Mouse (Mus musculus) testis, adult 2 months (tissue): ENCODE data around the gene Fli1. TPM values are rescaled to one million over a fixed set of nuclear protein-coding genes. Genes with fewer than 3 reads are reported as not detected.

ENCODE experiments used
- H3K27ac ChIP-seq: fragments of 200-500 bp; 2 replicates; pipeline ENCODE4 v1.5.1; 2012; ENCODE audit warnings: low read depth, low read length; ENCODE audit not compliant: control insufficient read depth, insufficient read depth
- H3K27me3 ChIP-seq: fragments of 200-500 bp; 2 replicates; pipeline ENCODE4 v1.6.1; 2012; ENCODE audit warnings: mild to moderate bottlenecking, low read length, moderate library complexity; ENCODE audit not compliant: control insufficient read depth, insufficient read depth
- H3K36me3 ChIP-seq: fragments of 200-500 bp; 2 replicates; pipeline ENCODE4 v1.6.1; 2012; ENCODE audit warnings: mild to moderate bottlenecking, low read length; ENCODE audit not compliant: control insufficient read depth, insufficient read depth
- H3K4me1 ChIP-seq: fragments of 200-500 bp; 2 replicates; pipeline ENCODE4 v1.6.1; 2012; ENCODE audit warnings: low read length; ENCODE audit not compliant: control insufficient read depth, insufficient read depth
- H3K4me3 ChIP-seq: fragments of 200-500 bp; 2 replicates; pipeline ENCODE4 v1.5.1; 2012; ENCODE audit warnings: low read depth, mild to moderate bottlenecking, low read length, moderate library complexity, mixed read lengths; ENCODE audit not compliant: control insufficient read depth
- CTCF ChIP-seq: fragments of 200-500 bp; IDR thresholded peaks from 2 replicates; pipeline ENCODE4 v1.5.1; 2012; ENCODE audit warnings: low read depth, mild to moderate bottlenecking, inconsistent platforms, low read length, moderate library complexity; ENCODE audit not compliant: control insufficient read depth, insufficient read depth, insufficient replicate concordance
- POLR2A ChIP-seq: fragments of 200-500 bp; IDR thresholded peaks from 2 replicates; pipeline ENCODE4 v1.6.1; 2012; ENCODE audit warnings: low read depth, mild to moderate bottlenecking, inconsistent platforms, low read length, moderate library complexity; ENCODE audit not compliant: control insufficient read depth
- polyA plus RNA-seq: library from polyadenylated mRNA; depleted of rRNA; stranded (reverse); fragments of >200 nt; gene quantifications from 2 replicates; pipeline ENCODE4 v1.2.3, GENCODE M21; 2012

Fli1 gene
- polyA plus RNA-seq, 1 experiment: 0.51 TPM

DNA sequence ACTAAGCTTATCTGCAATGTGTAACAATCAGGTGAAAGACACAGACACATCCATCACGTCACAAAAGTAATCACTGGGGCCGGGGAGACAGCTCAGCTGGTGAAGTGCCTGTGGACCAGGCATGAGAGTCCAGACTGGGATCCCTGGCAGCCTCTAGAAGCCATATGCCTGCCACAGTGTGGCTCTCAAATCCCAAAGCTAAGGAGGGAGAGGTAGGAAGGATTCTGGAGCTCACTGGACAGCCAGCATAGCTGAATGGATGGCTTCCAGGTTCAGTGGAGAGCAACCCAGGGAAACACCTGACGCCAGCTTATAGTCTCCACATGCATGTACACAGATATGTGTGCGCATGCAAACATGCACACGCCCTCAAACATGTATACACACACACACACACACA lies 93.9 kb downstream of the Fli1 start:
- TF ChIP-seq POLR2A: no peak
- TF ChIP-seq CTCF: no peak
- H3K4me1 ChIP-seq: no peaks in the 10 kb centered on the region
- H3K27ac ChIP-seq: no peak overlapping the region
- H3K36me3 ChIP-seq: no peaks in the 10 kb centered on the region
- H3K4me3 ChIP-seq: no peak overlapping the region
- H3K27me3 ChIP-seq: no peaks in the 10 kb centered on the region

DNA sequence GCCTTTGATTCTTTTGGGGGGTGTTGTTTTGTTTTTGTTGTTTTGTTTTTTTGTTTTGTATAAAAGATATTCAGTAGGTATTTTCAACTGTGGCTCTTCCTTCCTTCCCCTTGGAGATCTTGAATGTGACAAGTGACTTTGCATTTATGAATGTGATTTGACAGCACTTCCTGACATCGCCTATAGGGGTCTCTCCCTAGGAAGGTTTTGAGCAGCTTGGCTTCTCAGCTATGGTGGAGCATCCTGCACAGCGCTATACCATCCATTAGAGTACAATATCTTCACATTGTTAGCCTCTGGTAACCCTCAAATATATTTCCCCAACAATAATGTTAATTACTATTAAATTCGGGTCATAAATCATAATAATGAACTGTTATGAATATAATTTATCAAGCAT lies 96.9 kb downstream of the Fli1 start:
- H3K4me1 ChIP-seq: no peaks in the 10 kb centered on the region
- no peaks in the 10 kb centered on the region for H3K36me3 ChIP-seq
- no peak overlapping the region for H3K4me3 ChIP-seq
- TF ChIP-seq POLR2A (no peak), CTCF (no peak)
- no peak overlapping the region for H3K27ac ChIP-seq
- H3K27me3 ChIP-seq: no peaks in the 10 kb centered on the region

DNA sequence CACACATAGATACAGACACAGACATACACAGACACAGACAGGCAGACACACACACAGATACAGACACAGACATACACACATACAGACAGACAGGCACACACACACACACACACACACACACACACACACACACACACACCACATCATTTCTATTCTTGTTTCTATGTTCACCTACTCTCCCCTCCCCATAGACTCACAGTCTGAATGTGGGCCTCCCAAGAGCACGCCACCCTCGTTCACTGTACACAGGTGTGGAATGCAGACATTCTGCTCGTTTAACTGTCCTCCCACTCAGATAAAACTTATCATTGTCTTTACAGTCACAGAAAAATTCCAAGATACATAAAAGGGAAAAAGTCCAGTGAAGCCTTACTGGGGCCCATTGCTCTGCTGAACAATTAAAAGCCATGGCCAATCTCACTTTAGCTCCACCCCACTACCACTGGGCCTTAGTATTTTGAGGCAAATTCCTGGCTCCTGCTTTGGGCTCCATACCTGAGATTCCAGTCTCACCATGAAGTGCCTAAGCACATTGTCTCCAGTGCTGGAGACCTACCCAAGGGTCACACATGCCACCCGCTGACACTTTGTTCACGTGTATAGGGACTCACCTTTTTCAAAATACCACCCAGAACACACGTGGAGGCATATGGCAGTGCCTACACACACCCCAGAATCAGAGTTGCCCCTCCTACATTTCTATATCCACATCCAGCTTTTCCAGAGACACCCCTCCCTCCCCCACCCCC lies 98.0 kb downstream of the Fli1 start:
- H3K4me1 ChIP-seq: no peaks in the 10 kb centered on the region
- H3K36me3 ChIP-seq: no peaks in the 10 kb centered on the region
- H3K4me3 ChIP-seq: no peak overlapping the region
- TF ChIP-seq POLR2A (no peak), CTCF (no peak)
- H3K27ac ChIP-seq: no peak overlapping the region
- H3K27me3 ChIP-seq: no peaks in the 10 kb centered on the region

DNA sequence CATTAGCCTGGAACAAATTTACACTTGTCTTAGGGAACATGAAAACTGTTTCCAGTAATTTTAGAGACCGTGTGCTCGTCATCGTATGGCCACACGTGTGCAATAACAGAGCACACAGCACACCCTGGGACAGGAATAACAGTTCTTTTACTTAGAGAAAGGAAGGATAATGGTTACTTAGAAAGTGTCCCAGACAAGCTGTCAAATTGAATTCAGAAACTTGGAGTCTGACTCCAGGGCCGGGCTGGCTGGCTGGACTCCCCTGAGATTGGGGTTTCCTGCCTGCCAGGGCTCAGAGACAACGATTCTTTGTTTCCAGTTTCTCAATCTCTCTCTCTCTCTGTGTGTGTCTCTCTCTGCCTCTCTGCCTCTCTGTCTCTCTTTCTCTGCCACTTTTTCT lies 98.8 kb downstream of the Fli1 start:
- Histone ChIP-seq H3K36me3 (no peaks in the 10 kb centered on the region), H3K27ac (no peak overlapping the region)
- TF ChIP-seq CTCF (no peak), POLR2A (no peak)

DNA sequence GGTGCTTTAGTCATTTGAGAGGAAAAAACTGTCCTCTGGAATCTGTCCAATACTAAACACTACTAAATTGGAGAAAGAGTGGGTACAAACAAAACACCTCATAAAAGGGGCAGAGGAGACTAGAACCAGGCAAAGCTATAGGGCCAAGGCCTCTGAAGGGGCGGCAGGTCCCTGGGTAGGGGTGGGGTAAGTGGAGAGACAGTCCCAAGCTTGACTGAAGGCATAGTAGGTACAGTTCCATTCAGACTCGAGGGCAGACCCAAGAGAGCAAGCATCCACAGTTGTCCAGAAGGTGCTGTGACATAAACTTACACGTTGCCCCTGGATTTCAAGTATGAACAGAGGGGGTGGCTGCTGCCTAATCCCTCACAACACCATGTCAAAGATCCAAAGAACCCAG lies 99.5 kb downstream of the Fli1 start:
- Histone ChIP-seq H3K27me3 (no peaks in the 10 kb centered on the region), H3K27ac (no peak overlapping the region), H3K4me3 (no peak overlapping the region), H3K4me1 (no peaks in the 10 kb centered on the region), H3K36me3 (no peaks in the 10 kb centered on the region)
- TF ChIP-seq CTCF: no peak
- no peak for TF ChIP-seq POLR2A

More for the DNA sequence above, 98.8 kb downstream of the Fli1 start:
- Histone ChIP-seq H3K4me1 (no peaks in the 10 kb centered on the region), H3K27me3 (no peaks in the 10 kb centered on the region), H3K4me3 (no peak overlapping the region)

DNA sequence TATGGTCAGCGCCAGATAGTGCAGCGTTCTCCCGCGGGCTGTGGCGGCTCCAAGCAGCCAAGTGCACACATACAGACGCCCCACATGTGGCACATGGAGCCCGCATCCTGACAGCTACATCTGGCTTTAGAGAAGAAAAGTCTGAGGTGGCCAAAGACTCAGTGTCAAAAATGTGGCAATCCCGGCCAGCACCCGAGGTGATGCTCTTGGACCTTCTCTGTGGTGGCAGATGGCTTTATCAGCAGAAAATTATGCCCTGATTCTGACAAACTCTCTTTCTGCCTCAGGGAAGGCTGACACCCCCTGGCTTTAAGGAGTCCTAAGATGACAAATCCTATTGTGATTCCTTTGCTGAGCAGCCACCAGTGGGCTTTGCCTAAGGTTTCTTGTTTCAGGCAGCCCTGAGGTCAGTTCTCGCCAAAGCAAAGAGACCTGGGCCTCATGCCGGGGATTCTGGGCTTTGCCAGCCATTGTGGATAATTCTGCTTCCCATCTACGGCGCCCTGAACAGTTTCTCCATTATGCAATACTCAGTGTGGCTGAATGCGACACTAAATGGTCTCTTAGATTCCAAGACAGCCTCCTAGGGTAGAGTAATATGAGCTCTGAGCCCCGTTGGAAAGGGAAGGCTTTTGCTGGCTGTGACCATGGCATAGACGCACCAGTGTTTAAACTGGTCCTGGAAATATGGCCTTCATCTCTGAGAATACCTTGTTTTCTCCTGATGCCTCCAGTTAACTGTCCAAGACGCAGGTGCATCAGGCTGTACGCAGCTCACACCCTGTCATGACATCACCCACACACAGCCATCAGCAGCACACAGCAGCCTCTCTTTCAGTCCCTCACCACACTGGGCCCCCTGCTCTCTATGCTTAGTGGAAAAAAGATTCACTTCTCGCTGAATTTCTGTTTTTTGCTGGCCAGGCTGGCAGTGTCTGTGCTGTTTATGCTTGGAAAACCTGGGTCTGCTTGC lies 108.1 kb downstream of the Fli1 start:
- H3K36me3 ChIP-seq: no peaks in the 10 kb centered on the region
- H3K27me3 ChIP-seq: no peaks in the 10 kb centered on the region
- TF ChIP-seq POLR2A (no peak), CTCF (no peak)
- H3K4me3 ChIP-seq: no peak overlapping the region
- no peaks in the 10 kb centered on the region for H3K4me1 ChIP-seq
- no peak overlapping the region for H3K27ac ChIP-seq

DNA sequence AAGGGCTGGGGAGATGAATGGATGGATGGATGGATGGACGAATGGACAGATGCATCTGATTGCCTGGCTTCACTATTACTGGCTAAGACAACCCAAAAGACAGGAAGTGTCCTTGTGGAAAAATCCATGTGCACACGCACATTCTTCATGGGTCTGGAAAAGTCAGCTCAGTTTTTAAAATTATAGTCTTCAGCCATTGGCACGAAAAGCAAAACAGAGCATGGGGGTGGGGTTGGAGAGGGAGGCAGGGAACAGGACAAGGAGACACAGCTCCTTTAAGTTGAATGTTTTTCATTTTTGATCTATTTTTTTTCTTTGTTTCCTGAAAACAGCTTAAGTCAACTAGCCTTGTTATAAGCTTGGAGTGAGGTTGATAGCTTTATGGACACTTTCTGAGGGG lies 111.6 kb downstream of the Fli1 start:
- Histone ChIP-seq H3K36me3 (no peaks in the 10 kb centered on the region), H3K27me3 (no peaks in the 10 kb centered on the region), H3K27ac (no peak overlapping the region), H3K4me3 (no peak overlapping the region), H3K4me1 (no peaks in the 10 kb centered on the region)
- TF ChIP-seq CTCF (no peak), POLR2A (no peak)
